Mouse (Mus musculus) cortical plate, adult 2 months (tissue): Measurements from ENCODE around the gene Pter. TPM values are rescaled to one million over a fixed set of nuclear protein-coding genes. Genes with fewer than 3 reads are reported as not detected.

Source experiments
- H3K27ac ChIP-seq: fragments of 200-500 bp; 2 replicates; pipeline ENCODE4 v1.5.1; 2012; ENCODE audit warnings: low read length, control low read depth, inconsistent platforms; ENCODE audit not compliant: insufficient read depth
- H3K4me1 ChIP-seq: fragments of 200-500 bp; 2 replicates; pipeline ENCODE4 v1.6.1; 2011; ENCODE audit warnings: low read length; ENCODE audit not compliant: control insufficient read depth, insufficient read depth
- H3K4me3 ChIP-seq: fragments of 200-500 bp; 2 replicates; pipeline ENCODE4 v1.5.1; 2011; ENCODE audit warnings: mild to moderate bottlenecking, low read length, control low read depth; ENCODE audit not compliant: insufficient read depth
- CTCF ChIP-seq: fragments of 200-500 bp; IDR thresholded peaks from 2 replicates; pipeline ENCODE4 v1.5.1; 2011; ENCODE audit warnings: mild to moderate bottlenecking, control low read depth, low read length; ENCODE audit not compliant: insufficient read depth; ENCODE audit errors: extremely low read depth
- POLR2A ChIP-seq: fragments of 200-500 bp; IDR thresholded peaks from 2 replicates; pipeline ENCODE4 v1.6.1; 2011; ENCODE audit warnings: mild to moderate bottlenecking, low read length, control low read depth; ENCODE audit not compliant: insufficient read depth; ENCODE audit errors: extremely low read depth
- polyA plus RNA-seq: library from polyadenylated mRNA; depleted of rRNA; stranded (reverse); fragments of >200 nt; gene quantifications from 2 replicates; pipeline ENCODE4 v1.2.3, GENCODE M21; 2012

Gene Pter
- polyA plus RNA-seq, 1 experiment, result 3.4 TPM

DNA sequence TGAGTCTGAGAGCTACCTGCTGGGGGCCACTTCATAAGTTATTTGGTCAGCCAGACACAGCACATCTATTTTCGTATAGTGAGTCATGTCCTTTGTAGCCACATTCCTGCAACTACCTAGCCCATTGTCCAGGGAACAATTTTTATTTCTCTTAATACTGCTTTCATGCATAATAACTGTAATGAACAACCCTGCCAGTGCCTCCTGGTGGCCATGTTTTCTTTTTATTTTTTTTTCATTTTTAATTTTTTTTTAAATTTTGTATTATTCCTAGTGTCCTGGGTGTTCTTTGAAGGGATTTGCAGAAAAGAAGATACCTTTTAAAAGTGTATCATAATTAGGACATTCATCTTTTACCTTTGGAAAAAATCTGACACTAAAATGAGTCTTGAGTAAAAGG, 84.6 kb downstream of the Pter start:
- Histone ChIP-seq H3K27ac (no peak overlapping the region), H3K4me3 (peak overlapping the region; percentile 98; the same call in 1 of the 2 replicates), H3K4me1 (no peaks in the 10 kb centered on the region; the same call in 1 of the 2 replicates)
- TF ChIP-seq POLR2A (no peak), CTCF (no peak)

DNA sequence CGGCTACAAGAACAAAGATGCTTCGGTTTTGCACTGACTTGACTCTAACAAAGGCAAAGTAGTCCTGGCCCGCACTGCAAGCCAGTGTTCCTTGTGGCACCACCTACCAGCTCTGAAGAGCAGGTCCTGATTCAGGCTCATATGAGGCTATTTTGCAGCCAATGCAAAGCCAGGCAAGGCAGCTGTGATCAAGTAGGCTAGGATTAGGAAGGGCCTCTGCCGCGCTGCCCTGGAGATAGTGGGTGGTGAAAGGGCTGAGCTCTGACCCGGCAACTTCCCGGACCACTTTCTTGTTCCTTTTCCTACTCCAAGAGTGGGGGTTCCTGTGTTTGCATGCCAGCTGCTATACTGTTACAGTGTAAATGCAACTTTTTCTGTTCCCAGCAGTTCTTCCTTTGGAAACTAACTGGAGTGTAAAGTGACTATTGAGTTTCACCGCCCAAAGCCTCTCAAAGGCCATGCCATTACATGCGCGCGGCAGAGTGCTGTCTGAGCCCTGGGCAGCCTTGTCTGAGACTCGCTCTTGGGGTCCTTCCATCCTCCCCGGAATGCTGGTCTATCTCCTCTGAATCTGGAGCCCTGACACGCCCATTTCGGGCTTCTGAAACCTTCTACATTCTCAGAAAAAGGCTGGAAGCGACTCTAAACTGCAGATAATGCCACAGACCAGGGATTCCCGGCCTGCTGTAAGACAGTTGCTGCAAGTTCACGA, 85.6 kb downstream of the Pter start:
- H3K4me1 ChIP-seq, result no peaks in the 10 kb centered on the region; the same call in 1 of the 2 replicates
- peak overlapping the region; percentile 98 for H3K4me3 ChIP-seq
- H3K27ac ChIP-seq, result peak overlapping the region; percentile 90
- TF ChIP-seq CTCF, result no peak
- TF ChIP-seq POLR2A, result no peak

DNA sequence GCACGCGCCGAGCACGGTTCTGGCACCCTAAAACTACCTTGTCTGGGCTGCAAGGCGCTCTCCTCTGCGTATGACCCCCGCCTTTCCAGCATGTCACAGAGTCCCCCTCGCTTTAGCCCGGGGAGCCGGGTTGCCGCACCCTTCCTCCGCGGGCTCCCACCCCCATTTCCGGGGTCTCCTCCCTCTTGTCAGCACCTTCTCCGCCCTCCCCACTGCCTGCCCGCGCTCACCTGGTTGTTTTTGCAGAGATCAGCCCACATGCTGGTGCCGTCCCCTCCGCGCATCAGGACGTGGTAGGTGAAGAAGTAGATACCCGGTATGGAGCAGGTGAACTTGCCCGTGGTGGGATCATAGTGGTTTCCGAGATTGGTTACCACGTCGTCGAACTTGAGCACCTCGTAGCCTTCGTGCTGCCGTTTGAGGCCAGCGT, 86.2 kb downstream of the Pter start:
- TF ChIP-seq POLR2A, result no peak
- no peak for TF ChIP-seq CTCF
- H3K27ac ChIP-seq, result peak overlapping the region; percentile 90
- peak overlapping the region; percentile 98 for H3K4me3 ChIP-seq
- H3K4me1 ChIP-seq, result no peaks in the 10 kb centered on the region; the same call in 1 of the 2 replicates

DNA sequence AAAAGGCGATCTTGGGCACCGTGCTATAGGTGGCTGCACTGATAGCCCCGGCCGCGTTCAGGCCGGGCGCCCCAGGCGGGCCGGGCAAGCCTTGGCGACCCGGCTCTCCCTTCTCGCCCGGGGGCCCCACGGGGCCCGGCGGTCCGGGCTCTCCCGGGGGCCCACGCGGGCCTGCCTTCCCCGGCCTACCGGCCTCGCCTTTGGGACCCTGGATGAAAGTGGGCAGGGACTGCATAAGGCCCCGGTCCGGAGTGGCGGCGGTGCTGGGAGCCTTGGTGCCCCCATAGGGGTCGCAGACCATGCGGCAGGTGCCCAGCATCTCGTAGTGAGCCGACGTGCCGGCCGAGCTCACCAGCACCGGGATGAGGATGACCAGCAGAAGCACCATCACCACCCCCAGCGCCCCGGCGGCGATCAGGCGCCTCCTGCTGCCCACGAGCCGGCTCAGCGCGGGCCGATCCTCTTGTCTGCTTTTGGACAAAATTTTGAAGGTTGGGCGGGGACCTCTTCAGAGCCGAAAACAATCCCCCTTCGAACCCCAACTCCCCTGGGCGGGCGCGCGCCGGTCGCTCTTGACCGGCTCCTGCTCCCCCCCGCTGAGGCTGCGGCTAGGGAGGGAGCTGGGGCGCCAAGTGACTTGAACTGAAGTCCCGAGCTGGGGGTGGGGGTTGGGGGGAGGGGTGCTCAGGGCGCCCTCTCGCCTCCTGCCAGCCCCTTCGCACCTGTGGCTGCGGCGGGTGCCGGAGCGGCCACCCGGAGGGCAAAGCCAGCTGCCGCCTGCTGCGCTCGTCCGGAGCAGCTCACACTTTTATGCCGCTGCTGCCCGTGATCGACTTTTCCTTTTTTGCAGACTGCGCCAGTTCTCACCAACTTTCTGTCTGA, 86.9 kb downstream of the Pter start:
- Histone ChIP-seq H3K27ac (peak overlapping the region; percentile 90), H3K4me1 (no peaks in the 10 kb centered on the region; the same call in 1 of the 2 replicates), H3K4me3 (peak overlapping the region; percentile 98)
- no peak for TF ChIP-seq CTCF
- no peak for TF ChIP-seq POLR2A

DNA sequence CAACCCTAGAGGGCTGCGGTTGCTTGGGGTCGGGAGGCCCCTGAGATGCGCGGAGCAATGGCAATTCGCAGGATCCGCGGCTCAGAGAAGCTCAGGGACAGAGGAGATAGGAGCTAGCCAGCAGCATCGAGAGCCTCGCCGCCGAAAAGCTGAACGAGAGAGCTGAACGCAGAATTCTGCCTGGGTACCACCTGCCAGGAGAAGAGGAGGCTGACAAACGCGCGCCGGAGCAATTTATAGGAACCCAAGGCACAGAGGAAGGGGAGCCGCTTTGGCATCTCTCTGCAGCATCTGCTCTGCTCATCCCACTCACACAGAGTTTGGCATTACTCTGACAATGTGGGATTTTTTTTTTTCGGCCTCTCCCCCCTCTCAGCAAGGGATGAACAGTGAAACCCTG, 87.6 kb downstream of the Pter start, which contains the start of gene C1ql3:
TSS of gene C1ql3 (minus strand) at position 335 of the 400 bp plus-strand sequence.
- Histone ChIP-seq H3K4me3 (peak within 1 kb of the TSS; percentile 98), H3K27ac (peak within 1 kb of the TSS; percentile 90; the same call in 1 of the 2 replicates), H3K4me1 (no peaks in the 10 kb centered on the region; the same call in 1 of the 2 replicates)
- TF ChIP-seq CTCF, result no peak
- TF ChIP-seq POLR2A, result peak; percentile 91

DNA sequence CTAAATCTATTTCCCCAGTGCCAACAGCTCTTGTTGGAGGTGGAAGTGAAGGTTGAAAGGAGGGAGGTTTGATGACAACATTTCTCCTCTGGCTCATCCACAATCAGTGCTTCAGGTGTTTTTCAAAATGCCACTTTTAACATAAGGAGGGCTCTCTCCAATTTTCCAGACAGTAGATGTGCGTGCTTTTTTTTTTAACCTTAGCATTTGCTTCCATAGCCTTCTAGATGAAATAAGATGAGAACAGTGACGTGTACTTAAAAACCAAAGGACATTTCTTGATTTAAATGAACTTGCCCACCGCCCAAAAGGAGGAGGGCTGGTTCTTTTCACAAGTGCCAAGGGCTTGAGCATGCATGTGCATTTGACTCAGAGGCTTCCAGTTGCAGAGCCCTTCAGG, 88.1 kb downstream of the Pter start:
- H3K4me1 ChIP-seq, result no peaks in the 10 kb centered on the region
- H3K27ac ChIP-seq, result no peak overlapping the region
- peak overlapping the region; percentile 98; the same call in 1 of the 2 replicates for H3K4me3 ChIP-seq
- TF ChIP-seq POLR2A, result no peak
- no peak for TF ChIP-seq CTCF

DNA sequence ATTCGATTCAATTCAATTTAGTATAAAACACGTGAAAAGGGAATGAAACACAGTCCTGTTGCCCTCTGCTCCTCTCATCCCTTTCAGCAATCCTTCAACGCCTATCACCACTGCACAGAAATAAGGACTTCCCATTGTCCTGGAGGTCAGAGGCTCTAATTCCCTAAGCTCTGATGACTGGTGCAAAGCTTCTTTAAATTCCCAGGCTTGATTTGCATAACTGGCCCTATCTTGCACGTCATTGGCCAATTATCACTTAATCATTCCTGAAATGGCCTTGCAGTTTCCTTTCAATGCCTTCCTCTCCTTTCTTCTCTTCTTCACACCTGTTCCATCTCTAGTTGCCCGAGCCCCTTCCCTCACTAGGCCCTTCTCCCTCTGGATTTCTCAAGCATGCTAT, 94.5 kb downstream of the Pter start:
- Histone ChIP-seq H3K4me3 (no peak overlapping the region), H3K27ac (no peak overlapping the region), H3K4me1 (no peaks in the 10 kb centered on the region)
- TF ChIP-seq CTCF (no peak), POLR2A (no peak)

DNA sequence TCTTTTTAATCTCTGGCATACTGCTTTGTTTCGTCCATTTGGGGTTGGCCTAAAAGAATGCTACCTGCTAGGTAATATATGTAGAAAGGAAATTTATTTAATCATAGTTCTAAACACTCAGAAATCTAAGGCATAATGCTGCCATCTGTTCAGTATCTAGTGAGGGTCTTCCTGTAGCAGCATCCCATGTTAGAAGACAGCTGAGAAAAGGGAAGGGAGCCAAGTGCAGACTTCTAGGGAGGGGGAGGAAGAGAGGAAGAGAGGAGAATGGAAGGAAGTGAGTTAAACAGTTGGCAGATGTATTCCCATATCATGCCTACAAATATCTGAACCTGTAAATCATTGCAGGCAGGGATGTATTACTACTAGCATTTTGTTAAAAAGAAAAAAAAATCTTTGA, 95.0 kb downstream of the Pter start:
- no peak overlapping the region for H3K4me3 ChIP-seq
- no peaks in the 10 kb centered on the region for H3K4me1 ChIP-seq
- no peak overlapping the region for H3K27ac ChIP-seq
- TF ChIP-seq POLR2A (no peak), CTCF (no peak)

DNA sequence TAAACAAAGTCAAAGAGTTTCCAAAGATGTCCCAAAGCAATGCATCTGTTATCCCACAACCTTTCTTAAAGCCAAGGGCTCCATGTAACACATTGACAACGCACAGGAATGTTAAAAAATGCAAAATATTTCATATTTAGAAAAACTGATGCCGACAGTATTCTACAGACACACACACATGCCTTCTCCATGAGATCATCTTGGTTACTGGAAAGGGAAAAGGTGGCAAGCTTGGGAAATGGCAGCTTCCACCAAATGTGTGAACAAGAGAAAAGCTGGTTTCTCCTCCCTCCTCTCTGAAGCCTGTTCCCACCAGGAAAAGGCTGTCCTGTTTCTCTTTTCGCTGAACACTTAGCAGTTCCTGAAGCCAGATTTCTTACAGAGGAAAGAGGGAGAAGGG, 114.9 kb downstream of the Pter start:
- no peak for TF ChIP-seq POLR2A
- TF ChIP-seq CTCF, result no peak
- Histone ChIP-seq H3K27ac (no peak overlapping the region), H3K4me3 (no peak overlapping the region), H3K4me1 (no peaks in the 10 kb centered on the region)
